Mouse (Mus musculus): ENCODE measurements around the gene Lrrc17. TPM values are rescaled to one million over a fixed set of nuclear protein-coding genes. Genes with fewer than 3 reads are reported as not detected.

Gene Lrrc17
- total RNA-seq (2022) = 1 to 10 TPM; 1.5 to 3.2 (median 2.2) TPM

DNA sequence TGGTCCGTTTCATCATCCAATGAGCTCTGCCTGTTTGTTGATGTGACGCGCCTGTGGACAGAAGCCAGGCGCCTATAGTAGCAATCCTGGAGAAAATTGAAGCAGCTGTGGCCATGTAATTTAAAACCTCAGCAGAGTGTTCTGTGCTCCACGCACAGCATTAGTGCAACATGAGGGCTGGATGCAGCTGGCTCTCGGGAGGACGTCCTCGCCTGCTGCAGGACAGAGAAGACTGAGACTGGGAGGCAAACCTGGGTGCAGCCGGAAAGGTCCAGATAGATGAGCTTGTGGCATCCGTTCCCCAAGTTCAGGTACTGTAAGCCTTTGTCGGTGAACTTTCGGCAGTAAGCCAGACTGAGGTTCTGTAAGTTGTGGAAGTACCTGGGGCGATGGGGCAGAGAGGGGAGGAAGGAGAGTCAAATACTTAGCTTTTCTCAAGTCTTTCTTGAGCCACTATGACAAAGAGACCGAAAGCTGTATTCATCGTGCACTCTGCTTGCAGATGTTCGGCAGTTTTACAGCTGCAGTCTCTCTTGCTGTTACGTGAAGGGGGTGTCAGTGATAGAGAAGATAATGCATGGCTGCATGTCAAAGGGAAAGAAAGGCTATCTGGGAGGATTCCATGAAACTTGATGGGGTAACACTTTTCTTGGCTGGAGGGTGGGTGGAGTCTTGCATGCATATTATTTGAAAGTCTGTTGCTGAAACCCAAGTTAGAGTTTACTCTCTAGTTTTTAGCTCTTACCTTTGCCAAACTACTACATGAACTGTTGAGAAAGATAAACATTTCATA is at the start of gene Lrrc17:
TSS of gene Lrrc17 (plus strand) at position 151 of the 793 bp plus-strand sequence.
- DNase-seq (ENCODE audit: low spot score) = no peak

DNA sequence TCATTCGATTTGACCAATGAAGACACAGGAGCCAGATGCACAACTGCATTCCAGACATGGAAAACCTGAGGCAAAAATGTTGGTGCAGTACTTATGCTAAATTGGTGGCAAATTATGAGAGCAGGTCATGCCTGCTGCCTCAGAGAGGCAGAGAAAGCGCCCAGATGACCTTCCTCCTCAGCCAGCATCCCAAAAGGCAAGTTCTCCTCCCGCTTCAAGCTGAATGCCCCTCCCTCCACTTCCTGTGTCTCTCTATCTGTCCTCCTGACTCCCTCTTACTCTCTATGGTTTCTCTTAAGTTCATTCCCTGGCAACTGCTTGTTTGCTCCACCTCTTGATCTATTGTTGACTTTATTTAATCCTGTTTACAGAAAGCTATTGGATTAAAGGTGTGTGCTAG is 48.6 kb upstream of the Lrrc17 start:
- DNase-seq (ENCODE audit: low spot score) = no peak

DNA sequence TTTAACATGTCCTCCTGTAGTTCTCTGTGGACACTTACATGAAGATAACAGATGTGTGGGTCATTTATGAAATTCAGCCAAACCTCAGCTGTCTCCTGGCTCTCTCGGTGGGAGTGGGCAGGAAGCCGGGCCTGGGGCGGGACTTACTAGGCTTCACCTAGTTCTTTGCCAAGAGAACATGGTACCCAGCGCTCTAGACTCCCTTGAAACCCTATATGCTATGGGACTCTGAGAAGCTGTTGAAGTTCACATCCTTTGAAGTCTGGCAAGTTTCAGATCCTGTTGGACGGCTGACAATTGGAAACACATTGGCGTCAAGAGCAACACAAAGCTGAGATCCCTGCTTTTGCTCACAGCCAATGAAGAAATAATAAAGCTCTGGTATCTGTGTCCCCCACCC is 47.0 kb upstream of the Lrrc17 start:
- DNase-seq (ENCODE audit: low spot score) = peak; percentile 45

DNA sequence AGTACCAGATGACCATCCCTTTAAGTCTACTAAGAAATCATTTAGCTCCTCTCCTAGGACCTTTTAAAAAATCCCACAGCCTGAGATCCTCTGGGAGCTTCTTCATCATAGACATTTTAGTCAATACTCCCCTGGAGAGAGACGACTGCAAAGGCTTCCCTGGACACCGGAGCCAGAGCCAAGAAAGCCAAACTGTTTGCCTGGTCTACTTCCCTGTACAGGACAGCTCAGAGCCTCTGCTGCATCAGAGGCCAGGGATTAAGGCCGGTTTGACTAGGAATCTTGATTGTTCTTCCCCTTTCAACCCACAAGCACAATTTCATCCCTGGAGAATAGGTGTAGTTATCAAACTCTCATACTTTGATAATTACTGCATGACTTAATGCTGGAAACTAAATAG is 46.5 kb upstream of the Lrrc17 start:
- peak; percentile 33 for DNase-seq (ENCODE audit: low spot score)

DNA sequence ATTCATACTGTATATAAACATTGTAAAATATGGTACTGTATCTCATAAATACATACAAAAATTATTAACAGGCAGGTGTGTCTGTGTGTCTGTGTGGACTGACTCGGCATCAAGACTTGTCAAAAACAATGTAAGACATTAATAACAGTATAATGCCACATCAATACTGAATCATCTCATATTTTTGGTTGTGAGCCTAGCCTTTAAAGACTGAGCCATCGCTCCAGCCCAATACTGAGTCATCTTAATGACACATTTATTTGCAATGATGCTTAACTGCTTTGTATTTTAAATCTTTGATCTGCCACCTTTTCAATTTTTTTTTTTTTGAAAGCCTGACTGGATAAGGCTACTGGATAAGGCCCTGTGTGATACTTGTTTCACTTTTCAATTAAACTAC is 44.9 kb upstream of the Lrrc17 start:
- DNase-seq (ENCODE audit: low spot score) = no peak

DNA sequence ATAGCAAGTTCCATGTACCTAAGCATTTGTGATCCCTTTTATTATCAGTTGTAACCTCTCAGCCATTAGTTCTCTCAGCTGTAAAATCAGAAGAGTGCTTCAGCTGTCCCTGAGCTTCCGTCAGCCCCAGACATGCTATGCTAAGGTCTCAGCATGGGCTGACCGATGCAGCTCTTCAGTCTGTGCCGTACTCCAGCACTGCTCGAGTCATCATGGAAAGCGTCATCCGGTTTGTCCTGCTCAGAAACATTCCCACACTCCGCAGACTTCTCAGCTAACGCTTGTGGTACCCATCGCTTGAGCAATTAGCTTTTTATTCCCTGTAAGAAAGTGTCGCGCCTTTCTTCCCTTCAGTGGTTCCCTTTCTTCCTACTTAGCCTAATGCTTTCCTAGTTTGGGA is 44.4 kb upstream of the Lrrc17 start:
- DNase-seq (ENCODE audit: low spot score) = no peak

DNA sequence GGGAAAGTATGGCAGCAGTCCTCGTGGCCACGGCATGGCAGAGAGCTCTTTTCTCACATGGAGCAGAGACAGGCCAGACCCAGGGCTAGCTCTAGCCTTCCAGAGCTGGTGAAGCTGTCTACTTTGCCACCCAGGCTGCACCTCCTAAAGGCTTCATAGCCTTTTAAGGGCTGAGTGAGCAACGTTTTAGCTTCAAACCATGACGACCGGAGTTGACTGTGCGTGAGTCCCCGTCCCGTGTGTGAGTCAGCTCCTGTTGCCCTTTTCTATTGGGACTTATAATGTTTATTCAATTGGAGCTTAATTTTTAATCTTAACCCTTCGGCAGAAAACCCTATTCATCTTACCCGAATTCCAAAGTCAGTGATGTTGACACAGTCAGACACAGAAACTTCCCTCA is 43.2 kb upstream of the Lrrc17 start:
- DNase-seq (ENCODE audit: low spot score) = no peak

DNA sequence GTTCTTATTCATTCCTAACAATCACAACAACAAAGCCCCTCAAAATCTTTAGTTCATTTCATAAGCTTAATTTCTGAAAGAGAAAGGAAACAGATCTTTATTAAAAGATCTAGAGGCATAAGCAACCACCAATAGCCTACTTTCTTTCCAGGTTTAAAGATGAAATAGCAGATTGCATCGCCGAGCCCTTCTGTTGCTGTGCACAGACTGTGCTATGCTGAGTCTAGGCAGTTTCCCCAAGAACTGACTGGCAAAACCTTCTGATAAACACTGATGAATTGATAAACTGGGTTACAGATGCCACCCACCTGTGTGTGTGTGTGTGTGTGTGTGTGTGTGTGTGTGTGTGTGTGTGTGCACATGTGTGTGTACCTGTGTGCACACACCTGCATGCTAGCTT is 42.4 kb upstream of the Lrrc17 start:
- no peak for DNase-seq (ENCODE audit: low spot score)

DNA sequence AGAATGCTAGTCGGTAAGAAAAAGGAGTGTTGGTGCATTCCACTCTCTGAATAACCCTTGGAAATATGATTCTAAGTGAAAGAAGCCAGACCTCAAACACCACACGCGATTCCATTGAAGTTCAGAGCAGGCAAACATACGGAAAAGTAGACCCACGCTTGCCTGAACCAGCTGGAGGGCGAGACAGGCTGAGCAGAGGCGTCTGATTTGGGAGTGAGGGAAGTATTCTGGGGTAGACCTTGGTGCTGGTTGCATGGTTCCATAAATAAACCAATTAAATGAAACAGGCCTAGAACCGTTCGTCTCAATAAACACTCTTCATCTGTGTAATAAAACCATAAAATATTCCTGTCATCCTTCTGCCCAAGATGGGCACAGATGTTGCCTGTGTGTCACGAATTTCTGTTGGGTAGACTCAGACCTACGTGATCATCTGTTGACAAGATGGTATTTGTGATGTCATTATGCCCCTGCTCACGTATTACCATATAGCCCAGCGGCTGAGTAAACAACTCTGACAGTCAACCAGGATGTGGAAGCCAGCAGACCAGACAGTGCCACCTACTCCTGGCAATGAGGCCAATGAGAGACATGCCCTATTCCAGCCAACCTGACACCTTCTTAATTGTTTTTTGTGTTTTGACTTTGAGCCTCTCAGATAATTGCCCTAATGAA is 40.3 kb upstream of the Lrrc17 start:
- DNase-seq (ENCODE audit: low spot score) = no peak

DNA sequence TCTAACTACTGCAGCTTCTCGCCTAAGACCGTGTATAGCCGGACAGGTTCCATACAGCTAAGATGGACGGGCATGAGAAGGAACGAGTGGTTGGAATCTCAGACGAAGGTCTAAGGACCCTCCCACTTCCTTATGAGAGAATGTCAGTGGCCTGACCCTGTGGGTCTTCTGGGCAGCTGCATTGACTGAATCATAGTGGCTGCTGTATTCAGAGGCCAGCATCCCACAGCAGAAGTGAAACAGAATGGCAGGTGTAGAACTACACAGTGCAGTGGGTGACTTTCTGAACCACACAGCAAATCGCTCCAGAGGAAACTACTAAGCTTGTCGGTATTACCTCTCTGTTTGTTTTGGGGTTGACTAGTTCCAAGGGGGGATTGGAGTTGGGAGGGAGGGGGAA is 38.2 kb upstream of the Lrrc17 start:
- no peak for DNase-seq (ENCODE audit: low spot score)

DNA sequence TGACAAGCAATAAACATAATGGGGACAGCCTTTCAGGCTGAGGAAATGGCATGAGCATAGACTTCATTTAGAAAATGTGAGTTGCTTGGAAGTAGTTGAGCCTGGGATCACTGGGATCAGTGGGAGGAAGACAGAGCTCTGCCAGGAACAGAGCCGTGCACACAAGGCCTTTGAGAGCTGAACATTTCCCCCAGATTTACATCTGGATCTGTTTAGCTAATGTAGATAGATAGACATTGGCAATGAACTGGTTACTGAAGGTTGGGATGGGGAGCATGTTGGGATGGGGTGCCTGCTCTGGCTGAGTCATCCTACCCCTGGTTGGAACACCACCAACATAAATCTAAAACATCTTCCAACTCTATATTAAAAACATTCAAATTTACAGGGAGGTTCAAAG is 36.5 kb upstream of the Lrrc17 start:
- no peak for DNase-seq (ENCODE audit: low spot score)

DNA sequence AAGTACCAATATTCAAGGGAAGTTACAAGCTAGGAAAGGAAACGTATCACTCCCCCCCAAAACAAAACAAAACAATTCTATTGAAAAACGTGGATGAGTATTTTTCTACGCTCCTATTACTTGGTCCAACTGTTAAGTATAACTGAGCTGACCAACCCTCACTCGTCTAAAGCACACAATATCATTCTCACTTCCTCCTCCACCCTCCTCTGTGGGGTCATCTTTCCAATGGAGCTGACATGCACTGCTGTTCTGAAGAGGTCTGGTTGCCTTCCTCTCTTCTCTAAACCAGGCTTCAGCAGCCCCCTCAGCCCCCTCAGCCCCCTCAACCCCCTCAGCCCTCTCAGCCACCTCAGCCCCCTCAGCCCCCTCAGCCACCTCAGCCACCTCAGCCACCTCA is 33.6 kb upstream of the Lrrc17 start:
- DNase-seq (ENCODE audit: low spot score) = no peak

DNA sequence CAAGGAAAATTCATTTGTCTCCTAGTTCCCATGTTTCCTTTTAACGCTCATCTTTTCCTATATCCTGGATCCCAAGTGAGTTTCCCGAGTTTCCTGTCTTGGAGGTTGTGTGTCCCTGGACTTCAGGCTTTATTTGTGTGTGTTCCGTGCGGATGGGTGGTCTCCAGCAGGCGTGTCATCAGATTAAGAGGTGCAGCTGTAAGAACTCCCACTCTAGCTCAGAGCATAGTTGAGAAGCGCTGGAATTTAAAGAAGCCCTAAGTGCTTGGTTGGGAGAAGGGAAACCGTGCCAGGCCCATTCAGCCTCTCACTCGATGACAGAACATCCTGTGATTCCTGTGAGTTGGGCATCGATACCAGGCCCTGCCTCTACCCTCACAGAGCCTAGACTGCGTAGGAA is 30.0 kb upstream of the Lrrc17 start:
- no peak for DNase-seq (ENCODE audit: low spot score)

DNA sequence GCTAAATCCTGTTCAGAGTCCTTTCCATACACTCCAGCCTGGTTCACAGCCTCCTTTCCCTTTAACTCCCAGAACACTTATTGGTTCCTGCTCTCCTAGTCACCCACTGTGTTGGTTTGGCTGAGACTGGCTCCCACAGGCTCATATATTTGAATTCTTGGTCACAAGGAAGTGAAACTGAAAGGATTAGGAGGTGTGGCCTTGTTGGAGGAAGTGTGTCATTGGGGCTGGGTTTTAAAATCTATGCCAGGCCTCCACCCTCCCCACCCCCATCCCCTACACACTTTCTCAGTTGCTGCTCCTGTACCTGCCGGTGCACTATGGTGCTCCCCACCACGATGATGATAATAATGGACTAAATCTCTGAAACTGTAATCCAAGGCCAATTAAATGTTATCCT is 25.8 kb upstream of the Lrrc17 start:
- no peak for DNase-seq (ENCODE audit: low spot score)

DNA sequence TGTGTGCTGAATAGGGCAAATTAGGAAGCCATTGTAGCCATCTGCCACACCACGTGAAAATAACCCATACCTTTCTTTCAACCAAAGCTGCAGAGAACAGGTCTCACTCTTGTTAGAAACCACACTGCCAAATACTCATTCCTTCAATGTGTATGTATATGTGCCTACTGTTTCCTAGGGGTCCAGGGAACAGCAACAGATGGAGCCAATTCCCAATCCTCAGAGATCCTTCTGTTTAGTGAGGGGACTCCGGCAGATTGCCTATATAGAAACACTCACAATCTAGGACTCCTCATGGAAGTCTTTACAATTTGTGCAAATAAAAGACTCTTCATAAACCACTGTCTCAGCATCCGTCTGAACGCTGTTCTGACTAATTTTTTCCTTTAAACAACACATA is 25.2 kb upstream of the Lrrc17 start:
- DNase-seq (ENCODE audit: low spot score) = no peak

DNA sequence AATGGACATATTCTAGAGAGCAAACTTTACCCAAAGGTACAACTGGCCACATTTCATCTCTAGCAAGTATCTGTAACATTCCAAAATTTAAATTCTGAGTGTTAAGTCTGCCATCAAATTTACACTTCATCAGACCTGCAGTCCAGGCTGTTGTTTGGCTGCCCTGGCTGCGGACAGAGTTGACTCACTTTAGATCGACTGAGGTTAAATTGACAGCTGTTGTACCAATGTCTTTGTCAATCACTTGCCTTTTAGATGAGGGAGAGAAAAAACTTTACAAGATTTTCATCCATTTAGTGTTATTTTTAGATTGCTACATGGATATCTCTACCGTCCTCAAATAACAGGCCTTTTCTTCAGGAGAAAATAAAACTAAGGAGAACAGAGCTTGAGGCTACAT is 24.2 kb upstream of the Lrrc17 start:
- DNase-seq (ENCODE audit: low spot score) = no peak

DNA sequence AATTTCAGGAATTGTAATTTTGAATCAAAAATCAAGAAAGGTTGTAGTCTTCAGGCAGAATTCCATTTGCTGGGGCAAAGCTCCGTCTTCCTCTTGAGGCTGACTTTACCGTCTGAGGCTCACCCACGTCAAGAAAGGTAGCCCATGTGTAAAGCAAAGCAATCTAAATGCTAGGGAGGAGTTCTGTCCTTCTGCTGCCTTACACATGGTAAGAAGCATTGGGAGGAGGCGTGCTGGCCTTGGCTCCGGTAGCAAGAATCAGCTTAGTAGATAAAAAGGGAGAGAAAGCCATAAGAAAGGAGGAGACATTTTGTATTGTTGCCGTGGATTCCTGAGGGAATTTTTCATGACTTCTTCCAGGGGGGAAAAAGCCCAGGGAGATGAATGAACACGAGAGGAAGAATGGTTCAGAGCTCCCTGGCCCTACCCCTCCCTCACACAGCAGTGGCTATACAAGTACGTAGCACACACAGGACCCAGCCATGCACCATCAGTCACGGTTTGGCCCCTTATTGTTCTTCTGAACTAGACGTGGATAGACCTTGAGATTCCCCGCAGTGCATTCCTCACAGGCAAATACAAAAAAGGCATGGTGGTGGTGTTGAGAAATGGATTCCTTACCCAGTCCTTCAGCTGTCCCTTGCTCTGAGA is 16.4 kb upstream of the Lrrc17 start:
- DNase-seq (ENCODE audit: low spot score) = no peak

DNA sequence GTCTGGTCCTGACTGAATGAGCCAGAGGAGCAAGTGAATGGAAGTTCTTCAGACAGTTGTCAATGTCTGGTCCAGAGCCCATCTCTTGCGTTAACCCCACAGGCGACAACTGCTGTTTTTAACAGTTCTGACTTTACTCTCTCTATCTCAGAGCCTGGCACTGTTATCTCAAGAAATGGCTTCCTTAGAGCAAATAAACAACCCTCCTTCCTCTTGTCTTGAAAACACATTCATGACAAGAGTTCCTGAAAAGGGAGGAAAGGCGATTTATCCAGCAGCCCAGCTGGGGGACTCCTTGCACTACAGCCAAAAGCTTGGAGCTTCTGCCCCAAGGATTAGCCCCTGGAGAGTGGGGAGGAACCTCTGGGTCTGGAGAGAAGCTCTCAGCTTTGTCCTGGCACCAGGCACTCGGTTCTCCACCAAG is 15.9 kb upstream of the Lrrc17 start:
- DNase-seq (ENCODE audit: low spot score) = peak; percentile 60

DNA sequence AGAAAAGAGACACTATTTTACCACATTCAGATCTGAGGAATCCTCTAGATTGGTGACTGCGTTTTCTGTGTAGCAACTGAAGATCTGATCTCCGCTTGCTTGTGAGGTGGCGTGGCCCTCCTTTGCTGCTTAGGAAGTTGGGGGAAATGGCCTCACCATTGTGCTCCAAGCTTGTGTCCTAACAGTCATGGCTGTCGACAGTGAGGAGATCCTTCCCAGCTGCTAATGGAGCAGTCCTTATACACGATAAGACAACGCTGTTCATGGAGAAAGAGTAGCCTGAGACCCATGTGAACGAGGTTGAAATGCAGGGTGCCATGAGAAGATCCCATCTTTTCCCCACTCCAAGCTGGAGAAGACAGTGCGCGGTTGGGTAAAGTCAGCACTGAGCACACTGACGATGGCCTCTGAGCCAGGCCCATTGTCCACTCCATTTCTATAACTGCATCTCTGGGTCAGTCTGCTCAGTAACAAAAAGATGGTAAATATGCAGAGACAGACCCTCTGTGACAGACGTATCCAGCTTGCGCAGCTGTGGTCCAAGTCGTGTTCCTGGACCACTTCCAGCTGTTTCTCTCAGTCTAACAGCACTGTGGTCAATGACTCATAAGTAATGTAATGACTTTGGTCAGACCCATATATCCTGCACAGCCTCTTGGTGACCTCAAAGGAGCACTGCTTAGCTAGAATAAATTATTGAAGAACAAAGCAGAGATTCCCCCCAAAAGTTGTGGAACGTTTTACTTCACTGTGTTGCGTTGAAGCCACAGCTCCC is 15.1 kb upstream of the Lrrc17 start:
- peak; percentile 60 for DNase-seq (ENCODE audit: low spot score)

DNA sequence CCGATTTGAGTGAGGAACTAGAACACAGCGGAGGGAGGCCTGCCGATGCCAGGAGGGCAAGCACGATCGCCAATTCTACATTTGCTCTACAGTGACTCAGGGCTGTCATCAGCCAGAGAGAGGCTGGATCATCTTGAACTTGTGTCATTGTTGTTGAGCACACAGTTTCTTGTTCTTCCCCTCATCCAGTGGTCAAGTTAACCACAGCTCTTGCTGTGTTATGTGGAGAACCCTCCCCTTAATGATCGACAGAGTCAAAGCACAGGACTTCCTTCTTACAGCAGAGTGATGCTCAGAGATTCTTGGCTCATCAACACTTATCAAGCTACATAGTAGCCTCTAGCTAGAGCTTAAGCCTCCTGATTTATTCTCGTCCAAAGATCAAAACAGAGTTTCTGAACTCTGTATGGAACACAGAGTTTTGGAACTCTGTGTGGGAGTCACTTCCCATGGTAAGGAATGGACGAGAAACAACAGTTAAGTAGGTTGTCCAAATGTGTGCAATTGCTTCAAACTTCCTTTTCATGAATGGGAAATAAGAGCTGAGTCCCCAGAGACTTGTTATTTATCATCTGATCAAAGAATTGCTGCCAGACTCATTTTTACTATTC is 14.1 kb upstream of the Lrrc17 start:
- DNase-seq (ENCODE audit: low spot score) = no peak

DNA sequence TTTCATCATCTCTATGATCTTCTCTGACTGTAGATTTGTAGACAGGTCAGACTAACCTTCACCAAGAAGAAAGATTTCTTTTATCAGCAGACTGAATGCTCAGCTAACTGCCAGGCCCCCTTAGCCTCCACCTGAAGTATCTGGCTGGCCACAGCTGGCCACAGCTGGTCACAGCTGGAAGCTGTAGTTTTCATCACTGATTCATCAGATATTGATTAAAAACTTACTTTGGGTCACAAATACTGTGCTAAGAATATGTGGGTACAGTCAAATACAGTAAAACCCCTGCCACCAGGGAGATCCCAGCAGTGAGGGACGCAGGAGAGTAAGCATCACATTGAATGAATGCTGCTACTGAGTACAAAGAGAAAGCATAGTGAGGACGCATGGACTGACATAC is 11.2 kb upstream of the Lrrc17 start:
- DNase-seq (ENCODE audit: low spot score) = no peak

DNA sequence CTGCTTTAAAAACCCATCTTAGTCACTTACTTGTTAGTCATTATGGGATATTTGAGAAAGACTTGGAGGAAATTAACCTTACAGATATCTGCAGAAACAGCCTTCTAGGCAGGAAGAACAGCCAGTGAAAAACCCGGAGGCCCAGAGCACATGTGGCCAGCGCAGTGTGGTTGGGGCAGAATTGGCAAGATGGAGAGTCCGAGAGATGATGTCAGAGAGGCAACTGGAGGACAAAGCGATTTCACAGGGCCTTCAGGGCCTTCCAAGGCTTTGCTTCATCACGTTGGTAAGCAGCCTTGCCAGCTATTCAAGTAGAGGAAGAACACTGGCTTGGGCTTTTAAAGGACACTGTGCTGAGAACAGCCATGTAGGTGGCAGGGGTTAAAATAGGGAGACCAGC is 10.4 kb upstream of the Lrrc17 start:
- DNase-seq (ENCODE audit: low spot score) = peak; percentile 62

Data from heart, adult 8-10 months (tissue).